Mouse (Mus musculus) cerebellum, postnatal 14 days (tissue): ENCODE data around the gene Kdm4d.
"Not testable (repeated sequence)": the region's sequence is repeated elsewhere in the genome, so short reads cannot be mapped to it uniquely, and the experiment has no call there.

Source experiments
- DNase-seq, 2 experiments: peaks; one replicate each; pipeline ENCODE4 v3.0.0; 2021; ENCODE audit warnings: mixed read lengths in 2 of 2

Kdm4d gene

GRCm38 (mm10) chr9:14500023-14500915, at the start of gene Kdm4d, which contains the start of gene Cwc15:
Gene Kdm4d (minus strand): TSS chr9:14500482.
Gene Cwc15 (plus strand): TSS chr9:14500617.
- peak; percentile 95 for DNase-seq

DNA sequence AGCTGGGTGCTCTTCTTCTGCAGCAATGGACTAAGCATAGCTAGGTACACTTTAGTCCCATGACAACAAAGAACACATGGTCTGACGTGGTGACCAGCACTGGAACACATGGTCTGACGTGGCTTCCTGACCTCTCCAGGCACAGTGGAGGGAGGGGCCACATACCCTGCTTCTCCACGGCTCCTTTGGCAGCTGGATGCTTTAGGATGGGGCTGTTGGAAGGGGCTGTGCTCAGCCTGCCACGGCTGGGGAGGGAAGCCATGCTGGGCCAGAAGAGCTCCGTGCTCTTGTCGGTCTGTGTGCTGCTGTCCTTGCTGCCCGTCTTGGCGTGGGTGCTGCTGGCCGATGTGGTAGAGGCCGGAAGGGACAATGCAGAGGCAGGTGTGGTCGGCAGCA, 48.1 kb upstream of the Kdm4d start:
- no peak for DNase-seq

DNA sequence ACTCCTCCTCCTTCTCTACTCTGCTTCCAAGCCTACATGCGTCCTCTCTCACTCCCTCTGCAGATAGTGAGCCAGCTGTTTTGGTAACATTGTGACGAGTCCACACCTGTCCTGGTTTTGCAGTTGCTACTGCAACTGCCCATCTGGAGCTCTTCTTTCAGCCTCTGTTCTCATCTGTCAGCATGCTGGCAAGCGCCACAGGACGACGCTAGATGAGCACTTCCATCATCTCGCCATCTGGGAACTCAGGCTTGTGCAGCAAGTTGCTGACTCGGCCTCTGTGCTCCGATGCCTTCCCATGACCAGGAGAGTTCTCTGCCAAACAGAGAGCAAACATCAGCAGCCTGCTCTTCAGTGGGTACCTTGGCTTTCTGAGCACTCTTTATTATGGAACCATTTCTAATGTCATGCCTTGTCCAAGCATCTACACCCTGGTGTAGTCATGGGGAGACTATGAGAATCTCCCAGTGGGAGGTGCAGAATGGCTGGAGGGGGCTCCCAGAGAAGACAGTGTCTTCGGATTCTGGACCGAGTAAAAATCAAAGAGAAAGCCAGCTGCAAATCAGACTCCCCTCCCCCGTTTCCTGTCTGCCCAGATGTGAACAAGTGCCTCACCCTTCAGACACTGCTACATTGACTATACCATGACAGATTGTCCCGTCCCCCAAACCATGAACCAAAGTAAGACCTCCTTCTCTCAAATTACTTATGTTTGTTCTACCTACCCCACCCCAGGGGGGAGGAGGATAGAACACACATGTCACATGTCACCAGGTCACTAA, 47.5 kb upstream of the Kdm4d start:
- DNase-seq: no peak

DNA sequence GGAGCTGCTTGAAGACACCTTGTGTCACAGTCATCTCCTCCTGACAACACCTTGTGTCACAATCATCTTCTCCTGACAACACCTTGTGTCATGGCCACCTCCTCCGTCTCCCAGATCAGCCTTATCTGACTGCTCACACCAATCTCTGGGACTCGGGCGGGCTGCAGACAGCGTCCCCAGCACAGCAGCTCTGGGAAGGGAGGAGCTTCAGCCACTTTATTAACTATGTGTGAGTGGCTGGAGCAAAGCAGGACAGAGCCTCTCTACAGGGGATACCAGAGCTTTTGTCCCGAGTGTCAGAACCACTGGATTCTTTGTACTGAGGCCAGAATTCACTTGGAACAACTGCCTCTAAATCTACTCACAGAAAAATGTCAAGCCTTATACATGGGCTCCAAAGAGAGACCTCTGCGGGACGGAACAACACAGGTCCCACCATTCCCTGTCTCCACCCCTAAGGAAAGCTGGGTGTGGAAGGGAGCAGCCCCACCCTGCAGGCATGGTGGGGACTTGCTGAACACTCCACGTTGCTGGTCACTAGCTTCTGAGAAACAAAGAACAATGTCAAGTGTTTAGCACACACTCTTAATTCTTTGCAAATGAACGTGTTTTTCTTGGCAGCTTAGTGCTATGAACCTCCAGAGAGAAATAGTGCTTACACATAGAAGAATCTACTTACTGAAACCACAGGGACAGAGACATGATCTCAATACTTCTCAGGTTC, 43.9 kb upstream of the Kdm4d start:
- no peak for DNase-seq

- peak; percentile 38 to 60 for DNase-seq
Observed at GRCm38 (mm10) chr9:14534833-14535456, 34.7 kb upstream of the Kdm4d start.

- no peak for DNase-seq
Observed at GRCm38 (mm10) chr9:14533659-14534058, 33.4 kb upstream of the Kdm4d start.

DNA sequence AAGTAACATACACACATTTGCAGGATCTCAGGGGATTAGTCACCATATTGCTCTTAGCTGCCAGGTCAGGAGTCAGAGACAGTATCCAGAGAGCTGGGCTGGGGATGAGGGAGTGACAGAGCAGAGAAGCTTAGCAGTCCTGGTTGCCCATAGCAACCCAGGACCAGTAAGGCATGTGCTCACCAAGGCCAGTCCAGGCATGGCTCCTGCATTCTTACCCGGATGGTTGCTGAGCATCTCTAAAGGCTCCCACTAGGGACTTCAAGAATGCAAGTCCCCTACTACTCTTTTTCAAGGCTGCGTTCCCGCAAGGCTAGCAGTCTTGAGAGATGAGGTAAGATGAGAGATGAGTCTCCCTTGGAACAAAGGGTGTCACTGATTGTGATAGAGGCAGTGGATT, 32.0 kb upstream of the Kdm4d start:
- peak; percentile 22 to 24 for DNase-seq

DNA sequence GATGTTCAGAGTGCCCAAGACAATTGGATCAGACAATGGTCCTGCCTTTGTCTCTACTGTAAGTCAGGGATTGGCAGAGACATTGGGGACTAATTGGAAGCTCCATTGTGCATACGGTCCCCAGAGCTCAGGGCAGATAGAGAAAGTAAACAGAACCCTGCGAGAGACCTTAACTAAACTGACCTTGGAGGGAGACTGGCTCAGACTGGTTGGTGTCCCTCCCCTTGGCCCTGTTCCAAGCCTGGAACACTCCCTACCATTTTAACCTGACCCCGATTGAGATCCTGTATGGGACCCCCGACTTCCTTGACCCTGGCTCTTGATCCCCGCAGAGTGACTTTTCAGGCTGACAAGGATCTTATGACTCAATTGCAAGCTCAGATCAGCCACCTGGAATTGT, 29.7 kb upstream of the Kdm4d start:
- DNase-seq: no peak

GRCm38 (mm10) chr9:14523408-14524043, 23.2 kb upstream of the Kdm4d start:
- DNase-seq: peak; percentile 86 to 87

DNA sequence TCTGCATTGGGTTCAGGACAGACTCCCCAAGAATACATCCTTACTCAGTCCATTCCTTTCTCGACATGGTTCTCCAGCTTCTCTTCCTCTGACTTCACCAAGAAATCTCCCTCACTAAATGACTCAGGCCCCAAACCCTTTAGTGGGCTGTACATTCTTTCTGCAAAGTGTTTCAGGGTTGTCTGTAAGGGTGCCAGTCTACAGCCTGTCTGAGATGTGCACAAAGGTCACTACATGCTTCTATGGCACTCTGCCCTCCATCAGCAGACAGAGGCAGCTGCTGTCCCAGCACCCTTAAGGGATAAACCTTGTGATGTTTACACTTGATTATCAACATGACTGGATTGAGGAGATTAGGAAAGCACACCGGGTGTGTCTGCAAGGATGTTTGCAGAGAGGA, 21.4 kb upstream of the Kdm4d start:
- DNase-seq: no peak

DNA sequence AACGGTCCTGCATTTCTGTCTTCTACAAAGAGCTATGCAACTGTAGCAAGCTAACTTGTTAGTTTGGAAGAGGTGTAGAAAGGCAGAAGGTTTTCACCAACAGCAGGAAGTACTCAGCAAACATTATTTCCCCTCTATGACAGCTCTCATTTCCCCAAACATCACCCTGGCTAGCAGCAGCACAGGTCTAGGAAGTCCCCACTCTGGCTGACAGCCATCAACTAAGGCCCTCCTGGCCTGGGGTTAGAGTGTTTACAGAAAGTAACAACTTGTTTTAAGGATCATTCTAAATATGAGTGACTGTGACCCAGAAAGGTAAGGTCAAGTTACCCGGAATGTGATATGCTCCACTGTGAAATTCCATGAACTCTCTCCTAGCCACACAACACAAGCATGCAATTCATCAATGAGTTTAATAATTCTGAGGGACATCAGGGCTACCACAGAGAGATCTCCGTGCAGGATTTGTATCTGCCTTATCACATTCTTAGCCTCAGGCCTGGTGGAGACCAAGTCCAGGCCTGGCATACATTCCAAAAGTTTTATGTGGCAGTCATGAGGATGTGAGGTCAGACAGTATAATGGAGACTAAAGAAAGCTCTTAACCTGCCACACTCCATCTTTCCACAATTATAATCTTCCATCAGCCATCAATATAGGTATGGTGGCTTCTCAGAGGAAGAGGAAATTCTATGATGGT, 20.8 kb upstream of the Kdm4d start:
- no peak for DNase-seq

GRCm38 (mm10) chr9:14518105-14518504, 17.8 kb upstream of the Kdm4d start:
- no peak for DNase-seq

GRCm38 (mm10) chr9:14517296-14517695, 17.0 kb upstream of the Kdm4d start:
- DNase-seq: no peak

GRCm38 (mm10) chr9:14512633-14513445, 12.6 kb upstream of the Kdm4d start:
- DNase-seq: peak; percentile 52 to 66

- DNase-seq: no peak
Observed at GRCm38 (mm10) chr9:14500916-14501424, 688 bp upstream of the Kdm4d start.

DNA sequence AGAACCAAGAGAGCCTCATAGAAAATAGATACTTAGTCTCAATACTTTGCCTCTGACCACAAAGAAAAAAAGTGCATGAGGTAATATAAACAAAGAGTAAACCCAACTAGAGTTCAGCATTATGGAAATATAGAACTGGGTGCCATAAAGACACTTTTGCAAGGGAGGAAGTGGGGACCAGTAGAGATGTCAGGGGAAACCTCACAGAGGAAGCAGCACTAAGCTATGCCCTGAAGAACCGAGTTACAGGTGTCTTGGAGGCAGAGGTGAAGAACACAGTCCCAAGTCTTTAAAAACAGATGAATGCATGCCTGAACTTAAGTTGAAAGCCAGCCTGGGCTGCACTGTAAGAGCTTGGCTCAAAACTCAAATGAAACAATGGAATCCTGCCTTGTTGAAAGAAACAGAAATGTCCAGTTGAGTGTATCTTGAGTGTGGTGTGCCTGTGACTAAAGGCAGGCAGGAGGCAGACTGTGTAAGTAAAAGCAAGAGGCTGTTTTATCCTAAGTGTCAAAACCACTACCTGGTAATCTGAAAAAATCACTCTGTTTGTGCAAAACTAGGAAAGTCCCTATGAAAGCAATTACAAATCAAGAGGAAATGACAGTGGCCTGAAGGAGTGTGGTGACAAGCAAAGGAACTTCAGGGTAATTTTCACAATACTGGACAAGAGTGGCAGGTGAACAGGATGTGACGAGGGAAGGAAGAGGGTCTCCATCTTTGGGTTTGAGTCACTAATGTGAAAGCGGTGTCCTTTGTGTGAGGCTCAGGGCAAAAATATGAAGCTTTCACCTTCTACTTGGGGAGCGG, 1.2 kb downstream of the Kdm4d start:
- DNase-seq: no peak

GRCm38 (mm10) chr9:14463668-14464067, 36.6 kb downstream of the Kdm4d start:
- DNase-seq: not testable (repeated sequence)

GRCm38 (mm10) chr9:14462536-14462935, 37.7 kb downstream of the Kdm4d start:
- not testable (repeated sequence) for DNase-seq

GRCm38 (mm10) chr9:14456320-14456719, 44.0 kb downstream of the Kdm4d start:
- DNase-seq: no peak
